Comparison of ENCODE assay signal across 17 mouse cellular contexts in the genomic region with DNA sequence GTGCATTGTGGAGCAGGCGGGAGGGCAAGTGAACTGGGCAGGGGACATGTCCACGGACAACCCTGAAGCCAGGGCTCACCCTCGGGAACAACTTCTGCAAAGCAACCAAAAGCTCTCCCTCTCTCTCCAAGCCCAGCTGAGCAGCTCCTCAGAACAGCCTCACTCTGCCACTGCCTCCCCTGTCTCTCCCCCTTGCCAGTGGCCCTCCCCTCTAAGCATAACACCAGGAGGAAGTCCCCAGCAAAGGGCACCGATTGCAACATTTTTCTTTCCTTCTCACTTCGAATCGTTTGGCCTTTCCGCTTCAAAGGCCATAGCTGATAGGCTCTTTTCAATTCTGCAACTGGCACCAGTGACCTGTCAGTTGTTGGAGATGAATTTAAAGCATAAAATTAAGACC. TPM values are rescaled to one million over a fixed set of nuclear protein-coding genes. Genes with fewer than 3 reads are reported as not detected.
"Had no signal": no experiment of that assay in that cellular context is flagged by ENCODE, and none has a peak within 500 bp of the region (broad histone marks: within the 10 kb centered on the region; RNA-seq: fewer than 3 reads in every experiment).

No protein-coding gene starts in this region.

- ATAC-seq: midbrain, embryonic 13.5 days; midbrain, embryonic 15.5 days had no signal

- H3K9me3 ChIP-seq: midbrain, embryonic 13.5 days; midbrain, embryonic 15.5 days; neural tube, embryonic 12.5 days had no signal

- H3K36me3 ChIP-seq: midbrain, embryonic 13.5 days; midbrain, embryonic 15.5 days had no signal

- DNase-seq: lung, adult 18-20 months; lung, embryonic 14.5 days; lung, postnatal 10 days; lung, postnatal 4 days; retina, postnatal 1 day; right cerebral cortex, adult 18-20 months; right cerebral cortex, postnatal 25 days; right cerebral cortex, postnatal 4 days; spleen, adult 18-20 months; thymus, adult 18-20 months; thymus, postnatal 14 days; thymus, postnatal 36 days had no signal

- H3K4me3 ChIP-seq: midbrain, embryonic 13.5 days; midbrain, embryonic 15.5 days; neural tube, embryonic 12.5 days had no signal

RNA-seq across cellular contexts. Expression of a gene that starts 5.9 kb away (rescaled TPM):
- total RNA-seq: monocyte, adult 5-6 weeks; neutrophil, adult 5-6 weeks had no signal
